Mouse (Mus musculus) stomach, postnatal 0 days (tissue): ENCODE data around the gene BC030499.

Experiments
- CTCF ChIP-seq: IDR thresholded peaks from 2 replicates; pipeline ENCODE4 v1.5.1; 2016; ENCODE audit warnings: antibody characterized with exemption, low read depth, mild to moderate bottlenecking, moderate library complexity
- EP300 ChIP-seq: optimal IDR thresholded peaks from 2 replicates; pipeline ENCODE3; 2016; ENCODE audit warnings: antibody characterized with exemption

- TF ChIP-seq CTCF (no peak), EP300 (no peak)
Measured at GRCm38 (mm10) chr11:78245261-78245626, 45.4 kb upstream of the BC030499 start.
